Mouse (Mus musculus): Measurements from ENCODE around the gene Olfr270.

Olfr270 gene

GRCm38 (mm10) chr4:53015024-53015423 is 50.7 kb downstream of the Olfr270 start:
- no peak for TF ChIP-seq GATA4 (IDR thresholded peaks at IDR 0.05; ENCODE audit: insufficient replicate concordance, low read length)

- no peak for TF ChIP-seq GATA4 (IDR thresholded peaks at IDR 0.05; ENCODE audit: insufficient replicate concordance, low read length)
These were observed 54.0 kb downstream of the Olfr270 start for GRCm38 (mm10) chr4:53018392-53018791.
